Mouse (Mus musculus) myocyte (in vitro differentiated cells): ENCODE results near the gene Tmem238l.

Experiments
- CEBPB ChIP-seq: IDR thresholded peaks from 2 replicates; pipeline ENCODE4 v1.6.1; 2011; ENCODE audit warnings: mild to moderate bottlenecking, moderate library complexity; ENCODE audit not compliant: poor library complexity, insufficient read depth, severe bottlenecking
- MAX ChIP-seq: IDR thresholded peaks from one replicate; pipeline ENCODE4 v1.6.1; 2011; ENCODE audit warnings: low read depth, mild to moderate bottlenecking, control low read depth
- MYOD1 ChIP-seq, 3 experiments: IDR thresholded peaks; one replicate each; pipeline ENCODE4 v1.6.1; 2011; ENCODE audit warnings: control low read depth in 2 of 3, low read depth in 2 of 3, mild to moderate bottlenecking in 2 of 3, moderate library complexity in 1 of 3; ENCODE audit not compliant: insufficient read length in 2 of 3, control insufficient read depth in 1 of 3
- POLR2A ChIP-seq: IDR thresholded peaks from one replicate; pipeline ENCODE4 v1.6.1; 2011; ENCODE audit warnings: low read depth, mild to moderate bottlenecking, control low read depth, moderate library complexity; ENCODE audit not compliant: insufficient read length
- POLR2AphosphoS2 ChIP-seq: IDR thresholded peaks from one replicate; pipeline ENCODE4 v1.6.1; 2011; ENCODE audit warnings: low read depth, control low read depth; ENCODE audit not compliant: insufficient read length
- SRF ChIP-seq: IDR thresholded peaks from one replicate; pipeline ENCODE4 v1.6.1; 2011; ENCODE audit warnings: low read depth; ENCODE audit not compliant: control insufficient read depth, insufficient read length
- TCF3 ChIP-seq: IDR thresholded peaks from one replicate; pipeline ENCODE4 v1.6.1; 2011; ENCODE audit warnings: low read depth, control low read depth; ENCODE audit not compliant: insufficient read length
- USF1 ChIP-seq: IDR thresholded peaks from one replicate; pipeline ENCODE4 v1.6.1; 2011; ENCODE audit warnings: low read depth, mild to moderate bottlenecking, control low read depth, moderate library complexity

DNA sequence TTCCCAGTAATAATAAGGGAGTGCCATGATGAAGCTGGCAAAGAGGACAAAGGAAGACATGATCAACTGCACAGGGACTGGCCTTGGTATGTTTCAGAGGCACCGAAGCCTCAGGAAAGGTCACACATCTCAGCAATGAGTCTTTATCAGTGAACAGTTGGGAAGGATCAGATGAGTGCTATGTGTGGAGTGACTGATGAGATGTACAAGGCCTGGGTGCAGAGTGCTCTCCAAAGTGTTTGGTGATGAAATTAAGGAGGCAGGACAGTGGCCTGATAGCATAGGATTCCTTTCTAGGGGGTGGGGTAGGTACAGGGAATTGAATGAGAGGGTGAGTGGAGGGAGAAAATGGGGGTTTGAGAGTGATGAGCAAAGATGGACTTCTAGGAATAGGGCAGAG is 7.0 kb downstream of the Tmem238l start:
- TF ChIP-seq USF1 (no peak), POLR2A (no peak), POLR2AphosphoS2 (no peak), TCF3 (no peak), CEBPB (no peak), MAX (no peak), SRF (no peak), MYOD1 (IDR thresholded peaks at IDR 0.05; ENCODE audit: control insufficient read depth in 1 of 3, insufficient read length in 2 of 3, low read depth in 2 of 3) (no peak)
